Mouse (Mus musculus): ENCODE data around the gene Msantd1.

DNA sequence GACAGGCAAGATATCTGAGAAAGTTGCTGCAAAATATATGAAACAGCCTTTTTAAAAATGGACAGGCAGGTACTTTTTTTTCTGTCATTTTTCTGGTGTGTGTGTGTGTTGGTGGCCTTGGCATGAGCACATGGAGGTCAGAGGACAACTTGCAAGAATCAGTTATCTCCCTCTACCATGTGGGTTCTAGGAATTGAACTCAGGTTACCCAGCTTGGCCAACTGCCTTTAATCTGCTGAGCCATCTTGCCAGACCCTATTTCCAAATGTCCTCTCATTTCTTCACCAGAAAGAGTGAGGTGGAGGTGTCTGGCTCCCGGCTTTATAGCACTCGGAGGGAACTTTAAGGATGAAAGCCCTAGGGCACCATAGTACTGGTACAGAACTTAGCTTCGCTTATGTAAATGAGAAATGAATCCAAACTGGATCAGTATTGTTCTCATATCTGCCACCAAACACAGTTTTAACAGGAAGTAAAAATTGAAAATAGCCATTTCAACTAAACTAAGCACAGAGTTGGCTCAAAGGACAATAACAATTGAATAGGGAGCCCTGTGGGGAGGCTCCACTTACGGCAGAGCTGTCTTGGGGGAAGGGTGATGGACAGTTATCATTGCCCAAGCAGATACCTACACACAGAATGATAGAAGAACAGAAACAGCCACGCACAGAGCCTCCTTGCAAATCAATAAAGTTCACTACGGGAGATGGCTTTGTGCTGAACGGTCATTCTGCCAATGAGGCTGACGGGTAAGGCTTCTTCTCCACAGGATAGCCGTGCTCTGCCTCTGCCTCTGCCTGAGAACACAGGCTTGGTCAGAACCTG is 22.6 kb downstream of the Msantd1 start:
- TF ChIP-seq CTCF (IDR thresholded peaks at IDR 0.05; ENCODE audit: insufficient read depth, low read depth, low read length) (no peak), POLR2A (IDR thresholded peaks at IDR 0.05; ENCODE audit: insufficient read depth, low read depth, low read length) (no peak)

Measured in olfactory bulb, adult 2 months (tissue).